Mouse (Mus musculus): Measurements from ENCODE around the gene Olfr688.

Olfr688 gene

GRCm38 (mm10) chr7:105287795-105288194 is at the start of gene Olfr688:
Gene Olfr688 (plus strand): TSS chr7:105288095.
- DNase-seq (ENCODE audit: low spot score), result no peak

- no peak for DNase-seq (ENCODE audit: low spot score)
These were observed 40.2 kb upstream of the Olfr688 start for GRCm38 (mm10) chr7:105247671-105248070.

- DNase-seq (ENCODE audit: low spot score), result no peak
These were observed 39.7 kb upstream of the Olfr688 start for GRCm38 (mm10) chr7:105248197-105248596.

GRCm38 (mm10) chr7:105256656-105257055 is 31.2 kb upstream of the Olfr688 start:
- no peak for DNase-seq (ENCODE audit: low spot score)

- DNase-seq (ENCODE audit: low spot score), result no peak
These were observed 15.5 kb upstream of the Olfr688 start for GRCm38 (mm10) chr7:105272426-105272825.

GRCm38 (mm10) chr7:105290051-105290450 is 2.2 kb downstream of the Olfr688 start:
- DNase-seq (ENCODE audit: low spot score), result no peak

GRCm38 (mm10) chr7:105310865-105311264 is 23.0 kb downstream of the Olfr688 start, which contains the start of gene Olfr689:
Gene Olfr689 (plus strand): TSS chr7:105311165.
- DNase-seq (ENCODE audit: low spot score), result no peak

GRCm38 (mm10) chr7:105325302-105325701 is 37.4 kb downstream of the Olfr688 start:
- DNase-seq (ENCODE audit: low spot score), result no peak

GRCm38 (mm10) chr7:105334004-105334403 is 46.1 kb downstream of the Olfr688 start, which contains the start of gene Olfr690:
Gene Olfr690 (minus strand): TSS chr7:105334104.
- DNase-seq (ENCODE audit: low spot score), result no peak
